Mouse (Mus musculus): ENCODE measurements around the gene Cxcl10. TPM values are rescaled to one million over a fixed set of nuclear protein-coding genes. Genes with fewer than 3 reads are reported as not detected.

Gene Cxcl10
- polyA plus RNA-seq, 1 experiment from 2014 or later: 1.8 TPM

DNA sequence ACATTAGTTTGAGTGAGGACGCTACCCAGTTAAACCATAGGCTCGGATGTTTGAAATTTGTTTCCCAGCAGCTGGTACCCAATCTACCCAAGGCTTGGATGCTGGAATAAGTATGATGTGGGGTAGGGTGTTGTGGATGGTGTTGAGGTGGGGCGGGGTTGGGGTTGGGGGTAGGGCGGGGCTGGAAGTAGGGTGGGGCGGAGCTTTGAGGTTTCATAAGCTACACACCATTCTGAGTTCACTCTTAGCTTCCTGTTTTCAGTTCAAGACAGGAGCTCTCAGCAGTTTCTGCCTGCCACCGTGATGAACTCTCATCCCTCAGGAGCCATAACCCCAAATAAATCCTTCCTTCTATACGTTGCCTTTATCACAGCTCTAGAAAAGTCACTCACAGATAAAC lies 30.6 kb downstream of the Cxcl10 start:
- WGBS: 73% methylated on average over 7 of the region's 7 CpGs

DNA sequence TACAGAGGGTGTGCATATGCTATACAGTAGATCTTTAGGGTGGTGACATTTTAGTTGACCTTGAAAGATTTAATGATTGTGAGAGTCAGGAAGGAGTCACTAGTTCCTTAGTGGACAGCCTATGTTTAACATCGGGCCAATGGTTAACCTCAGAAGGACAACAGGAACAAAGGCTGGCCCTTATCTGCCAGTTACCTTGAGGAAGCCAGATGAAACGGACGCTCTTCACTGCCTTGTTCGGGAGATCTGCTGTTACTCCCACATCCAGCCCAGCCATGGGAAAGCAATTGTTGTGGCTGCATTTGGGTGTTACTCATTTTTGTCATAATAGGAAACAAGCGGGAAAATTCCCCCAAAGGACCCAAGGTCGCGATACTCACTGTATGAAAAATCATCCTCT lies 34.9 kb downstream of the Cxcl10 start:
- Histone ChIP-seq H3K27me3 (ENCODE audit: control insufficient read depth, insufficient read depth, low read length) (no peaks in the 10 kb centered on the region), H3K27ac (ENCODE audit: low read length) (no peak overlapping the region), H3K4me2 (ENCODE audit: low read depth, low read length) (no peak overlapping the region), H3K9me3 (replicated peaks; ENCODE audit: control insufficient read depth, low read length) (no peaks in the 10 kb centered on the region), H3K4me1 (ENCODE audit: control insufficient read depth, insufficient read depth, low read length) (peaks cover 8% of the 10 kb centered on the region), H3K4me3 (replicated peaks; ENCODE audit: low read length) (no peak overlapping the region), H3K9ac (ENCODE audit: low read length) (no peak overlapping the region), H3K36me3 (ENCODE audit: control insufficient read depth, insufficient read depth, low read length) (no peaks in the 10 kb centered on the region)
- ATAC-seq (ENCODE audit: insufficient read depth, low FRiP score): no peak
- WGBS: 42% methylated on average over 7 of the region's 7 CpGs

More for the DNA sequence above, 30.6 kb downstream of the Cxcl10 start:
- Histone ChIP-seq H3K9ac (ENCODE audit: low read length) (no peak overlapping the region), H3K36me3 (ENCODE audit: control insufficient read depth, insufficient read depth, low read length) (no peaks in the 10 kb centered on the region), H3K4me2 (ENCODE audit: low read depth, low read length) (no peak overlapping the region), H3K9me3 (replicated peaks; ENCODE audit: control insufficient read depth, low read length) (no peaks in the 10 kb centered on the region), H3K4me3 (replicated peaks; ENCODE audit: low read length) (no peak overlapping the region), H3K4me1 (ENCODE audit: control insufficient read depth, insufficient read depth, low read length) (0 out of 2 replicates have a peak, but pooled peaks cover 1% of the 10 kb centered on the region), H3K27me3 (ENCODE audit: control insufficient read depth, insufficient read depth, low read length) (no peaks in the 10 kb centered on the region), H3K27ac (ENCODE audit: low read length) (no peak overlapping the region)
- ATAC-seq (ENCODE audit: insufficient read depth, low FRiP score): no peak

GRCm38 (mm10) chr5:92312046-92312715 lies 36.5 kb downstream of the Cxcl10 start:
- no peak for ATAC-seq (ENCODE audit: insufficient read depth, low FRiP score)
- peak overlapping the region; percentile 39; the same call in 1 of the 2 replicates for H3K9ac ChIP-seq (ENCODE audit: low read length)
- H3K4me3 ChIP-seq (replicated peaks; ENCODE audit: low read length): no peak overlapping the region
- no peak overlapping the region for H3K27ac ChIP-seq (ENCODE audit: low read length)
- 12% methylated on average over 13 of the region's 13 CpGs for whole genome bisulfite sequencing
- H3K9me3 ChIP-seq (replicated peaks; ENCODE audit: control insufficient read depth, low read length): no peaks in the 10 kb centered on the region
- H3K27me3 ChIP-seq (ENCODE audit: control insufficient read depth, insufficient read depth, low read length): no peaks in the 10 kb centered on the region
- H3K4me1 ChIP-seq (ENCODE audit: control insufficient read depth, insufficient read depth, low read length): peaks cover 15% of the 10 kb centered on the region
- H3K36me3 ChIP-seq (ENCODE audit: control insufficient read depth, insufficient read depth, low read length): no peaks in the 10 kb centered on the region
- no peak overlapping the region for H3K4me2 ChIP-seq (ENCODE audit: low read depth, low read length)

DNA sequence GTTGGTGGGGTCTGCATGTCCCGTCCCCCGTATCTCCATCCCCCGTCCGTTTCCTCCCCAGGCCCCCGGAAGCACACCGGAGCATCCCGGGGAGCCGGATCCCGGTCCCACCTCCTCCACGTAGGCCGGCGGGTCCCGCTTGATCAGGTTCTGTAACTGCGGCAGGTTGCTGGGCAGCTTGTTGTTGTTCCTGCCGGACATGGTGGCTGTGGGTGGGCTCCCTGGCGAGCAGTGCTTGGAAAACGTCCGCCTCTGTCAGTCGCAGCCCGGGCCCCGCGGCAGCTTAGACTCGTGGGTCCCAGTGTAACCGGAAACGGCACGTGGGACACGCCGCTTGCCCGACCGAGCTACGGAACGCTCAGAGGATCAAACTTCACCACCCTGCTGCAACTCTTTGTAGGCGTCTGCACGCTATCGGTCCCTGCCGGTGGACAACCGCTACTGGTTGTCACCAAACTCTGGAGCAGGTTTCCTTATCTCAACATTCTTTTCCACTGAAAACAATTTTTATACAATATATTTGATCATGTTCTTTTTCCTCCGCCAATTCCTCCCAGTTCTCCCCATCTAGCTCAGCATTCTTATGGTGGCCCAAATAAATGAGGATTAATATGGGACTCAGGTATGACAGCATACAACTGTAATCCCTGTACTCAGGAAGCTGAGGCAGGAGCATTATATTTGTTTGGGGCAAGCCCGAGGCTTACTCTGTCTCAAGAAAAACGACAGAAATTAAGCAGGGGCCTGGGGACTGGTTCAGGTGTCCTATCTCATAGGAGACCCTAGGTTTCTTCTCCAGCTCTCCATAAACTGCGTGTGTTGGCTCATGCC lies 38.8 kb downstream of the Cxcl10 start, which contains the start of gene Sdad1:
Sdad1 (minus strand) TSS at position 799 of the 831 bp plus-strand sequence.
- ATAC-seq (ENCODE audit: insufficient read depth, low FRiP score): peak; percentile 94
- Histone ChIP-seq H3K27me3 (ENCODE audit: control insufficient read depth, insufficient read depth, low read length) (no peaks in the 10 kb centered on the region), H3K9ac (ENCODE audit: low read length) (peak within 1 kb of the TSS; percentile 78), H3K9me3 (replicated peaks; ENCODE audit: control insufficient read depth, low read length) (no peaks in the 10 kb centered on the region), H3K36me3 (ENCODE audit: control insufficient read depth, insufficient read depth, low read length) (no peaks in the 10 kb centered on the region), H3K4me3 (replicated peaks; ENCODE audit: low read length) (peak within 1 kb of the TSS; percentile 78), H3K27ac (ENCODE audit: low read length) (peak within 1 kb of the TSS; percentile 69), H3K4me2 (ENCODE audit: low read depth, low read length) (peak within 1 kb of the TSS; percentile 83), H3K4me1 (ENCODE audit: control insufficient read depth, insufficient read depth, low read length) (peaks cover 15% of the 10 kb centered on the region)
- WGBS: 2% methylated on average over 41 of the region's 41 CpGs

DNA sequence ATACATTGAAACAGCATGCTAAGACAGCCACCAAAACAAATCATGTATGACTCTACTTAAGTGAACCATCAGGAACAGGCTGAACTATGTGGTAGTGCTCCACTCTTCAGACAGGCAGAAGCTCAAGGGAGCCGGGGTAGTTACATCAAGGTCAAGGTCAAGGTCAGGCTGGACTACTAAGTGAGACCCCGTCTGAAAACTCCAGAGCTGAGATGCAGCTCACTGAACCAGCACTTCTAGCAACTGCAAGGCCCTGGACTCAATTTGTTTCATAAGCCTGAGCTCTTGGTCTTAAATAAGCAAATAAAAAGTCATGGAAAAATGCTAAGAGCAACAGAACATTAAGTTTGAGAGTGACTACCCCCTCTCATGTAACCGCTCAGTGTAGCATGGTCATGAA lies 44.4 kb downstream of the Cxcl10 start:
- Histone ChIP-seq H3K36me3 (ENCODE audit: control insufficient read depth, insufficient read depth, low read length) (peaks cover 15% of the 10 kb centered on the region), H3K4me3 (replicated peaks; ENCODE audit: low read length) (no peak overlapping the region), H3K27ac (ENCODE audit: low read length) (no peak overlapping the region), H3K9ac (ENCODE audit: low read length) (no peak overlapping the region), H3K27me3 (ENCODE audit: control insufficient read depth, insufficient read depth, low read length) (no peaks in the 10 kb centered on the region), H3K4me1 (ENCODE audit: control insufficient read depth, insufficient read depth, low read length) (peaks cover 9% of the 10 kb centered on the region), H3K4me2 (ENCODE audit: low read depth, low read length) (no peak overlapping the region), H3K9me3 (replicated peaks; ENCODE audit: control insufficient read depth, low read length) (no peaks in the 10 kb centered on the region)
- 80% methylated on average over 3 of the region's 3 CpGs for WGBS
- ATAC-seq (ENCODE audit: insufficient read depth, low FRiP score): no peak

DNA sequence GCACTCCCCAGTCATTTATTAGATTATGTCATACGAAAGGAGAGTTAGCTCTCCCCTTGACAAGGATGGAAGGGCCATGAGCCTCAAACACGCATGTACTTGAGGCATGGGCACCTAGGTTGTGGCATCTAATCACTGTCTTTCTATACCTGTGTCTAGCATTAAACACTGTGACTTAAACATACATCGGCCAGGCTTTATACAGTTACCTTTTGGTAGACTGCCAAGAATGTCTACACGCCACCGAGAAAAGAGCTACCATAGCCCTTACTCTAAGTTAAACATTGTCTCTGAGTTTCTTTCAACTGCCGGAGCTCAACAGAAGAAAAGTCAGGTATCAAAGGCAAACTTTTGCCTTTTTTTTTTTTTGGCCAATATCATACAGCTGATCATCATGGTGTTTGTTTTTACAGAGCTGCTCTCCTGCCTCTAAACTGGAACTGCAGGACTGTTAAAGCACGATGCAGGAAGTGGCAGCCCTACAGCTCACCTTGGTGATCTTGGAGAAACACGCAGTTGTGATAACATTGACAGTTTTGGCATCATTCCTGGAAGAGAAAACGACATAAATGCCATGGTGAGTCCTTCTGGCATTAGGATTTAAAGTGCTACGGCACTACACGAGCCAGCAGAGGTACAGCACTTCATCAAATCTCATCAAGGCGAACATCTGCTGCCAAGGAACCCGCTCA lies 46.4 kb downstream of the Cxcl10 start:
- ATAC-seq (ENCODE audit: insufficient read depth, low FRiP score): peak; percentile 58; the same call in 1 of the 2 replicates
- Histone ChIP-seq H3K9ac (ENCODE audit: low read length) (no peak overlapping the region), H3K4me1 (ENCODE audit: control insufficient read depth, insufficient read depth, low read length) (no peaks in the 10 kb centered on the region), H3K4me3 (replicated peaks; ENCODE audit: low read length) (no peak overlapping the region), H3K36me3 (ENCODE audit: control insufficient read depth, insufficient read depth, low read length) (peaks cover 22% of the 10 kb centered on the region), H3K27ac (ENCODE audit: low read length) (no peak overlapping the region), H3K27me3 (ENCODE audit: control insufficient read depth, insufficient read depth, low read length) (no peaks in the 10 kb centered on the region), H3K4me2 (ENCODE audit: low read depth, low read length) (no peak overlapping the region), H3K9me3 (replicated peaks; ENCODE audit: control insufficient read depth, low read length) (no peaks in the 10 kb centered on the region)
- WGBS: 75% methylated on average over 13 of the region's 13 CpGs

Other genes with a start within 250 kb of the Cxcl10 start
- 46.8 and 50.7 TPM in 2 replicates for gene Uso1, start 211.0 kb downstream of the Cxcl10 start, polyA plus RNA-seq (2015; fragmentation: Nextera tagmentation; extraction: Ambion mirVana)
- not detected in 2 replicates for gene U90926, start 133.5 kb downstream of the Cxcl10 start, polyA plus RNA-seq (2015; fragmentation: Nextera tagmentation; extraction: Ambion mirVana)
- gene Ppef2, start 92.6 kb downstream of the Cxcl10 start, polyA plus RNA-seq (2015; fragmentation: Nextera tagmentation; extraction: Ambion mirVana): 0.48 and 0.60 TPM in 2 replicates
- gene Naaa, start 70.7 kb downstream of the Cxcl10 start, polyA plus RNA-seq (2015; fragmentation: Nextera tagmentation; extraction: Ambion mirVana): 21.4 and 22.1 TPM in 2 replicates
- gene Sdad1, start 38.4 kb downstream of the Cxcl10 start, polyA plus RNA-seq (2015; fragmentation: Nextera tagmentation; extraction: Ambion mirVana): 31.3 and 33.3 TPM in 2 replicates
- gene Cxcl9, start 20.8 kb downstream of the Cxcl10 start, polyA plus RNA-seq (2015; fragmentation: Nextera tagmentation; extraction: Ambion mirVana): not detected in 2 replicates
- gene Art3, start 17.1 kb downstream of the Cxcl10 start, polyA plus RNA-seq (2015; fragmentation: Nextera tagmentation; extraction: Ambion mirVana): 6.7 and 7.3 TPM in 2 replicates
- 47.1 and 47.3 TPM in 2 replicates for gene Nup54, start 86.3 kb upstream of the Cxcl10 start, polyA plus RNA-seq (2015; fragmentation: Nextera tagmentation; extraction: Ambion mirVana)
- gene Scarb2, start 157.9 kb upstream of the Cxcl10 start, polyA plus RNA-seq (2015; fragmentation: Nextera tagmentation; extraction: Ambion mirVana): 17.7 and 18.2 TPM in 2 replicates
- gene Fam47e, start 206.2 kb upstream of the Cxcl10 start, polyA plus RNA-seq (2015; fragmentation: Nextera tagmentation; extraction: Ambion mirVana): 0.37 and 0.61 TPM in 2 replicates

Data from stomach, embryonic 16.5 days (tissue).